In genomic region chr16:17146772-17147235, GRCm38 (mm10) we compare ENCODE assay signal across 8 mouse cellular contexts. TPM values are rescaled to one million over a fixed set of nuclear protein-coding genes. Genes with fewer than 3 reads are reported as not detected.
DNase-seq lines count a peak whose midpoint lies in the region; ATAC-seq and TF ChIP-seq lines count a peak whose summit lies in the region.

Gene Ccdc116, minus strand, starts transcription at chr16:17147229.

- peak; percentile 61 for TF ChIP-seq POLR2A in ES-Bruce4 (IDR thresholded peaks at IDR 0.05; ENCODE audit: insufficient read depth, low read length)

- peak within 1 kb of the TSS; percentile 69 for H3K4me3 ChIP-seq in ES-Bruce4 (ENCODE audit: low read depth, low read length)
- peak within 1 kb of the TSS; percentile 59 for H3K4me3 ChIP-seq in forebrain, embryonic 12.5 days (replicated peaks)
- H3K4me3 ChIP-seq in heart, postnatal 0 days (ENCODE audit: low read depth, low read length), result peak within 1 kb of the TSS; percentile 58
- H3K4me3 ChIP-seq in liver, embryonic 14.5 days (ENCODE audit: insufficient read depth in 1 of 2, low read depth in 2 of 2, low read length in 2 of 2), result peak within 1 kb of the TSS; percentile 58 to 73
- peak within 1 kb of the TSS; percentile 63 for H3K4me3 ChIP-seq in stomach, embryonic 15.5 days (replicated peaks)

- ATAC-seq in forebrain, embryonic 12.5 days (ENCODE audit: low FRiP score), result peak; percentile 90
- peak; percentile 88 for ATAC-seq in heart, postnatal 0 days (ENCODE audit: insufficient read depth, low read depth)
- ATAC-seq in liver, embryonic 14.5 days (ENCODE audit: insufficient read depth), result peak; percentile 73
- ATAC-seq in stomach, embryonic 15.5 days (ENCODE audit: insufficient read depth, low FRiP score, low read depth), result peak; percentile 63; the same call in 1 of the 2 replicates

- H3K27me3 ChIP-seq in ES-Bruce4 (ENCODE audit: control insufficient read depth, insufficient read depth, low read length, poor library complexity, severe bottlenecking), result no peaks in the 10 kb centered on the region
- peaks cover 22% of the 10 kb centered on the region for H3K27me3 ChIP-seq in forebrain, embryonic 12.5 days
- no peaks in the 10 kb centered on the region for H3K27me3 ChIP-seq in heart, postnatal 0 days (ENCODE audit: control insufficient read depth, insufficient read depth, low read length)
- H3K27me3 ChIP-seq in liver, embryonic 14.5 days (ENCODE audit: control insufficient read depth, insufficient read depth, low read length), result no peaks in the 10 kb centered on the region
- no peaks in the 10 kb centered on the region for H3K27me3 ChIP-seq in stomach, embryonic 15.5 days (replicated peaks)

- peak; percentile 80 for DNase-seq in c-Kit-positive CD71-positive TER-119-positive erythroid progenitor cells, embryonic 14.5 days (ENCODE audit: low spot score)
- DNase-seq in heart, postnatal 0 days (ENCODE audit: low spot score), result peak; percentile 86
- peak; percentile 71 to 88 for DNase-seq in kidney, postnatal 36 days
- peak; percentile 70 to 74 (median 71) for DNase-seq in liver, embryonic 14.5 days (ENCODE audit: low read depth in 3 of 3, low spot score in 3 of 3)
- peak; percentile 82 for DNase-seq in neural tube, embryonic 10.5 days (ENCODE audit: extremely low spot score, low spot score)

- peak within 1 kb of the TSS; percentile 72 for H3K4me2 ChIP-seq in forebrain, embryonic 12.5 days
- peak within 1 kb of the TSS; percentile 95 for H3K4me2 ChIP-seq in heart, postnatal 0 days (ENCODE audit: low read depth, low read length)
- H3K4me2 ChIP-seq in liver, embryonic 14.5 days (ENCODE audit: low read depth), result peak within 1 kb of the TSS; percentile 99
- peak within 1 kb of the TSS; percentile 100 for H3K4me2 ChIP-seq in stomach, embryonic 15.5 days

- H3K9ac ChIP-seq in ES-Bruce4 (ENCODE audit: low read depth, poor library complexity, severe bottlenecking), result peak within 1 kb of the TSS; percentile 66
- peak within 1 kb of the TSS; percentile 59 for H3K9ac ChIP-seq in forebrain, embryonic 12.5 days
- 0 out of 2 replicates have a peak within 1 kb of the TSS, but pooled peaks have one; percentile 19 for H3K9ac ChIP-seq in heart, postnatal 0 days (replicated peaks; ENCODE audit: low read depth, low read length)
- H3K9ac ChIP-seq in liver, embryonic 14.5 days (replicated peaks), result peak within 1 kb of the TSS; percentile 66
- H3K9ac ChIP-seq in stomach, embryonic 15.5 days, result peak within 1 kb of the TSS; percentile 48

- under 1% methylated on average over 34 of the region's 34 CpGs for WGBS in forebrain, embryonic 12.5 days
- under 1% methylated on average over 34 of the region's 34 CpGs for WGBS in heart, postnatal 0 days
- WGBS in liver, embryonic 14.5 days (ENCODE audit: insufficient replicate concordance), result 1% methylated on average over 34 of the region's 34 CpGs
- under 1% methylated on average over 34 of the region's 34 CpGs for WGBS in stomach, embryonic 15.5 days

- no peak within 1 kb of the TSS for H3K27ac ChIP-seq in ES-Bruce4 (ENCODE audit: insufficient read depth, low read length)
- H3K27ac ChIP-seq in forebrain, embryonic 12.5 days, result no peak within 1 kb of the TSS
- H3K27ac ChIP-seq in heart, postnatal 0 days (ENCODE audit: low read depth), result no peak within 1 kb of the TSS
- H3K27ac ChIP-seq in liver, embryonic 14.5 days, result no peak within 1 kb of the TSS
- peak within 1 kb of the TSS; percentile 35; the same call in 1 of the 2 replicates for H3K27ac ChIP-seq in stomach, embryonic 15.5 days

- H3K9me3 ChIP-seq in ES-Bruce4 (replicated peaks; ENCODE audit: control insufficient read depth, insufficient read depth, low read length, poor library complexity, severe bottlenecking), result no peaks in the 10 kb centered on the region
- H3K9me3 ChIP-seq in forebrain, embryonic 12.5 days, result no peaks in the 10 kb centered on the region
- no peaks in the 10 kb centered on the region for H3K9me3 ChIP-seq in heart, postnatal 0 days (replicated peaks; ENCODE audit: control insufficient read depth, low read length)
- H3K9me3 ChIP-seq in liver, embryonic 14.5 days (ENCODE audit: control insufficient read depth, low read length), result no peaks in the 10 kb centered on the region
- H3K9me3 ChIP-seq in stomach, embryonic 15.5 days, result no peaks in the 10 kb centered on the region

- H3K4me1 ChIP-seq in ES-Bruce4 (ENCODE audit: control insufficient read depth, insufficient read depth, low read length), result no peaks in the 10 kb centered on the region
- H3K4me1 ChIP-seq in forebrain, embryonic 12.5 days, result peaks cover 17% of the 10 kb centered on the region
- peaks cover 14% of the 10 kb centered on the region for H3K4me1 ChIP-seq in heart, postnatal 0 days (ENCODE audit: control insufficient read depth, insufficient read depth)
- peaks cover 2 to 10% of the 10 kb centered on the region in 2 experiments; a peak in 3 of 4 replicates for H3K4me1 ChIP-seq in liver, embryonic 14.5 days (replicated peaks; ENCODE audit: control insufficient read depth in 2 of 2, insufficient read depth in 2 of 2, low read length in 1 of 2)
- H3K4me1 ChIP-seq in stomach, embryonic 15.5 days, result peaks cover 12% of the 10 kb centered on the region

- peak; percentile 41 for TF ChIP-seq CTCF in ES-Bruce4 (IDR thresholded peaks at IDR 0.05; ENCODE audit: low read depth, low read length)
- TF ChIP-seq CTCF in heart, postnatal 0 days (IDR thresholded peaks at IDR 0.05; ENCODE audit: low read depth), result peak; percentile 62
- peak; percentile 76 for TF ChIP-seq CTCF in liver, embryonic 14.5 days (IDR thresholded peaks at IDR 0.05; ENCODE audit: low read depth)

- no peaks in the 10 kb centered on the region for H3K36me3 ChIP-seq in ES-Bruce4 (ENCODE audit: control insufficient read depth, insufficient read depth, low read length, poor library complexity, severe bottlenecking)
- peaks cover 12% of the 10 kb centered on the region for H3K36me3 ChIP-seq in forebrain, embryonic 12.5 days (replicated peaks)
- H3K36me3 ChIP-seq in heart, postnatal 0 days (replicated peaks; ENCODE audit: control insufficient read depth, insufficient read depth, low read length), result 0 out of 2 replicates have a peak, but pooled peaks cover 5% of the 10 kb centered on the region
- peaks cover under 1% of the 10 kb centered on the region for H3K36me3 ChIP-seq in liver, embryonic 14.5 days (replicated peaks; ENCODE audit: control insufficient read depth, insufficient read depth, low read depth)
- H3K36me3 ChIP-seq in stomach, embryonic 15.5 days, result peaks cover 10% of the 10 kb centered on the region; the same call in 1 of the 2 replicates

- TF ChIP-seq EP300 in ES-Bruce4 (IDR thresholded peaks at IDR 0.05; ENCODE audit: insufficient read depth, low read depth, low read length), result 0 out of 2 replicates have a peak, but pooled peaks have one; percentile 33
- no peak for TF ChIP-seq EP300 in heart, postnatal 0 days (IDR thresholded peaks at IDR 0.05; ENCODE audit: low read depth)
- no peak for TF ChIP-seq EP300 in liver, embryonic 14.5 days (IDR thresholded peaks at IDR 0.05; ENCODE audit: low read depth)

RNA-seq across cellular contexts. Expression of gene Ccdc116, which starts in this region (rescaled TPM):
- 1.5 and 1.7 TPM in 2 replicates for polyA plus RNA-seq in ES-Bruce4 (2011; ENCODE audit: insufficient read depth, insufficient read length, low read depth, missing spikeins)
- polyA plus RNA-seq in forebrain, embryonic 12.5 days (2016; fragmentation: Nextera tagmentation; extraction: Ambion mirVana), result 0.63 and 0.65 TPM in 2 replicates
- total RNA-seq in heart, postnatal 0 days (2014; rRNA removed; ENCODE audit: low replicate concordance), result 0.62 TPM in 1 of 2 replicates, not detected in the other
- 0.05 and 0.08 TPM in 2 replicates for polyA plus RNA-seq in heart, postnatal 0 days (2015; fragmentation: Nextera tagmentation; extraction: Ambion mirVana)
- polyA plus RNA-seq in liver, embryonic 14.5 days (2012; rRNA removed), result 0.92 and 1.0 TPM in 2 replicates
- 0.37 and 0.51 TPM in 2 replicates for polyA plus RNA-seq in liver, embryonic 14.5 days (2014; fragmentation: Nextera tagmentation; extraction: Ambion mirVana)
- polyA plus RNA-seq in stomach, embryonic 15.5 days (2015; fragmentation: Nextera tagmentation; extraction: Ambion mirVana), result 1.5 and 1.9 TPM in 2 replicates

Comparison
In these comparisons a context has a peak if more than half of its experiments do, and no peak if none do; other contexts are left out.
1. Peak in ATAC-seq, H3K4me3 ChIP-seq, H3K9ac ChIP-seq and H3K4me2 ChIP-seq in forebrain, embryonic 12.5 days; RNA of the gene not detected or under 1 TPM.
2. Peak in DNase-seq, ATAC-seq, H3K4me3 ChIP-seq, H3K9ac ChIP-seq and H3K4me2 ChIP-seq in heart, postnatal 0 days; RNA of the gene not detected or under 1 TPM.